Mouse (Mus musculus) kidney, adult 2 months (tissue): ENCODE data around the gene Slc25a11. TPM values are rescaled to one million over a fixed set of nuclear protein-coding genes. Genes with fewer than 3 reads are reported as not detected.

ENCODE experiments used
- DNase-seq: peaks from one replicate; pipeline ENCODE4 v3.0.0; 2021
- H3K27ac ChIP-seq: fragments of 200-500 bp; 2 replicates; pipeline ENCODE4 v1.5.1; 2012; ENCODE audit warnings: low read depth, low read length, control low read depth, inconsistent platforms; ENCODE audit not compliant: insufficient read depth
- H3K27me3 ChIP-seq: fragments of 200-500 bp; replicated peaks from 2 replicates; pipeline ENCODE4 v1.6.1; 2012; ENCODE audit warnings: mild to moderate bottlenecking, moderate library complexity, low read length, inconsistent platforms; ENCODE audit not compliant: control insufficient read depth, insufficient read depth
- H3K36me3 ChIP-seq: fragments of 200-500 bp; 2 replicates; pipeline ENCODE4 v1.6.1; 2012; ENCODE audit warnings: mild to moderate bottlenecking, moderate library complexity, low read length, inconsistent platforms; ENCODE audit not compliant: control insufficient read depth, insufficient read depth
- H3K4me1 ChIP-seq: fragments of 200-500 bp; 2 replicates; pipeline ENCODE4 v1.6.1; 2011; ENCODE audit warnings: low read length; ENCODE audit not compliant: control insufficient read depth, insufficient read depth
- H3K4me3 ChIP-seq: fragments of 200-500 bp; 2 replicates; pipeline ENCODE4 v1.5.1; 2011; ENCODE audit warnings: mild to moderate bottlenecking, low read depth, low read length, control low read depth; ENCODE audit not compliant: insufficient read depth
- CTCF ChIP-seq: fragments of 200-500 bp; conservative IDR thresholded peaks from 2 replicates; pipeline ENCODE4 v1.5.1; 2011; ENCODE audit warnings: low read depth, mild to moderate bottlenecking, control low read depth, low read length, moderate library complexity, mixed read lengths; ENCODE audit not compliant: insufficient read depth, insufficient read length
- POLR2A ChIP-seq: fragments of 200-500 bp; IDR thresholded peaks from one replicate; pipeline ENCODE4 v1.6.1; 2011; ENCODE audit warnings: low read depth, low read length, control low read depth
- WGBS: fragments of 180-500 bp; shearing (Covaris S2); methylation state at CpG from one replicate; pipeline ENCODE4 v1.1.7; 2018; 5-methylcytosine and 5-hydroxymethylcytosine counted together
- polyA plus RNA-seq: library from polyadenylated mRNA; depleted of rRNA; stranded (reverse); fragments of >200 nt; gene quantifications from 2 replicates; pipeline ENCODE4 v1.2.3, GENCODE M21; 2012

The Slc25a11 gene
- polyA plus RNA-seq, 1 experiment = 281 TPM

GRCm38 (mm10) chr11:70608381-70609066 lies 38.8 kb downstream of the Slc25a11 start:
- peak; percentile 60 for TF ChIP-seq CTCF
- no peak for TF ChIP-seq POLR2A
- Histone ChIP-seq H3K27ac (no peak overlapping the region), H3K4me3 (no peak overlapping the region), H3K4me1 (no peaks in the 10 kb centered on the region), H3K36me3 (no peaks in the 10 kb centered on the region; the same call in none of the 2 replicates), H3K27me3 (no peaks in the 10 kb centered on the region)
- 73% methylated on average over 26 of the region's 26 CpGs for WGBS
- DNase-seq = peak; percentile 86

- H3K27me3 ChIP-seq = no peaks in the 10 kb centered on the region
- DNase-seq = no peak
- no peak overlapping the region for H3K27ac ChIP-seq
- no peak for TF ChIP-seq POLR2A
- no peak for TF ChIP-seq CTCF
- H3K4me3 ChIP-seq = no peak overlapping the region
- H3K36me3 ChIP-seq = no peaks in the 10 kb centered on the region; the same call in none of the 2 replicates
- no peaks in the 10 kb centered on the region for H3K4me1 ChIP-seq
- 82% methylated on average over 9 of the region's 9 CpGs for WGBS
Measured at GRCm38 (mm10) chr11:70607611-70608010, 39.7 kb downstream of the Slc25a11 start.

GRCm38 (mm10) chr11:70606717-70607116 lies 40.6 kb downstream of the Slc25a11 start:
- no peak for DNase-seq
- Histone ChIP-seq H3K36me3 (no peaks in the 10 kb centered on the region; the same call in none of the 2 replicates), H3K4me3 (no peak overlapping the region), H3K4me1 (no peaks in the 10 kb centered on the region), H3K27ac (no peak overlapping the region), H3K27me3 (no peaks in the 10 kb centered on the region)
- 80% methylated on average over 12 of the region's 12 CpGs for WGBS
- TF ChIP-seq CTCF = no peak
- TF ChIP-seq POLR2A = no peak

DNA sequence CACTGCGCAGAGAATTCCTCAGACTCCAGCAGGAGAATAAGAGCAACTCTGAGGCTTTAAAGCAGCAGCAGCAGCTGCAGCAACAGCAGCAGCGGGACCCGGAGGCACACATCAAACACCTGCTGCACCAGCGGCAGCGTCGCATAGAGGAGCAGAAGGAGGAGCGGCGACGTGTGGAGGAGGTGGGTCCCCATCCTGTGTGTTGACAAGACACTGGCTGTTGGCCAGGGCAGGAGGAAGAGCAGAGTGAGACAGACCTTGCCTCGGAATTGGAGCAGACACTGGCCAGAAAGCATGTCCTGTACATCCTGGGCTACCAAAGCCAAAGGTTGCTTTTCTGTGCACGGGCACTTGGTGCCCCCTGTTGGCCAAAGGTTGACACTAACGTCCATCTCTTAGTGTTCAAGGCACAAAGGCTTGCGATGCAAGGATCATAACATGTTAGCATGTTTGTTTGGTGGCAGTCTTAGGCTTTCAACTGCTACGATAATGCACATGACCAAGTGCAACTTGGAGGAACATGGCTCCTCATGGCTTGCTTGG lies 42.2 kb downstream of the Slc25a11 start:
- Histone ChIP-seq H3K4me1 (no peaks in the 10 kb centered on the region), H3K27me3 (no peaks in the 10 kb centered on the region), H3K36me3 (no peaks in the 10 kb centered on the region; the same call in none of the 2 replicates), H3K4me3 (no peak overlapping the region), H3K27ac (no peak overlapping the region)
- DNase-seq = peak; percentile 88
- TF ChIP-seq POLR2A (no peak), CTCF (peak; percentile 97)
- 53% methylated on average over 14 of the region's 14 CpGs for WGBS

DNA sequence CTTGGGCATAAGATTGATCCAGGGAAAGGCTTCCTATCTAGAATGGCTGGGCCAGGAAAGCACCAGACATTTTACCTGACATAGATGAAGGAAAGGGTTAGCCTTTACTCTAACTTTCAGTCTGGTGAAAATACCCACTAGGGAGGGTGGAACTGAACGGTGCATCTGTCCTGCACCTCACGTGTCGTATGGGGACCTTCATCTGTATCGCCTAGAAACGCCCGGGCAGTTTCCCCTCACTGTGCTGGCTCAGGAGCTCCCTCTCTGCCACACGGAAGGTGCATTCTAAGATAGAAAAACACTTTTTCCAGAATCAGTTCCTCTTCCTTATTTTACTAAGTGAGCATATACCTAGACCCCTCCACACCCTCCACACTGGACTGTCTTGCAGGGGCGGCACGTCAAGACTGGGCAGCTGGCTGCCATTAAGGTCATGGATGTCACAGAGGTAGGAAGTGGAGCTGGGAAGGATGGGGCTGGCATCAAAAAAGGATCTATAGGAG lies 48.8 kb downstream of the Slc25a11 start:
- no peak overlapping the region for H3K4me3 ChIP-seq
- H3K4me1 ChIP-seq = peaks cover 27% of the 10 kb centered on the region
- no peaks in the 10 kb centered on the region for H3K27me3 ChIP-seq
- DNase-seq = no peak
- WGBS = 79% methylated on average over 9 of the region's 9 CpGs
- no peaks in the 10 kb centered on the region for H3K36me3 ChIP-seq
- H3K27ac ChIP-seq = no peak overlapping the region
- TF ChIP-seq POLR2A (no peak), CTCF (no peak)

DNA sequence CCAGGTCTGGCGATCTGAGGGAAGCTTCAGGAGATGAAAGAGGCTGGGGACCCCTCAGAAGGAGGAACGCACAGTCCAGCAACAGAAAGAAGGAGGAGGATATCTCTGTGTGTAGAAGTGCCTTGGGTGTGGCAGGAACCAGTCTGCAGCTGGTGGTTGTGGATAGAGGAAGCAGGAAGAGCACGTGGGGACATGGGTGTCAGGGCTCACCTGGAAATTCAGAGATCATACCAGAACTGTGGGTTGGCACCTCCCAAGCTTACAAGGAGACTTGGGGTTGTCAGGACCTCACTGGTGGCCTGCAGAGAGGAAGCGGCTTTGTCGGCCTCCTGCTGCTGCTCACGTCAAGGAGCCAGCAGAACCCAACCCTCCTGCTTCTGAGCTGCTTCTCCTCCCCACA lies 50.0 kb downstream of the Slc25a11 start:
- 83% methylated on average over 6 of the region's 6 CpGs for WGBS
- Histone ChIP-seq H3K36me3 (no peaks in the 10 kb centered on the region), H3K27me3 (no peaks in the 10 kb centered on the region), H3K4me1 (peaks cover 31% of the 10 kb centered on the region), H3K27ac (no peak overlapping the region), H3K4me3 (no peak overlapping the region)
- TF ChIP-seq CTCF (no peak), POLR2A (no peak)
- no peak for DNase-seq

- H3K27ac ChIP-seq = peak overlapping the region; percentile 28
- WGBS = 43% methylated on average over 4 of the region's 4 CpGs
- no peak for TF ChIP-seq CTCF
- TF ChIP-seq POLR2A = no peak
- no peak overlapping the region for H3K4me3 ChIP-seq
- H3K36me3 ChIP-seq = no peaks in the 10 kb centered on the region
- peaks cover 39% of the 10 kb centered on the region for H3K4me1 ChIP-seq
- H3K27me3 ChIP-seq = no peaks in the 10 kb centered on the region
- peak; percentile 38 for DNase-seq
Measured at GRCm38 (mm10) chr11:70596094-70596493, 51.2 kb downstream of the Slc25a11 start.
